Mouse (Mus musculus) myocyte (in vitro differentiated cells): ENCODE measurements at regions not wholly inside any gene's neighbourhood (a gene's known extent, or its start where the extent isn't known, plus 50 kb on each side); places are given as distances from the start of the nearest gene placed in this dataset.

Experiments used
- CEBPB ChIP-seq: IDR thresholded peaks from 2 replicates; pipeline ENCODE4 v1.6.1; 2011; ENCODE audit warnings: mild to moderate bottlenecking, moderate library complexity; ENCODE audit not compliant: poor library complexity, insufficient read depth, severe bottlenecking
- E2F4 ChIP-seq: IDR thresholded peaks from one replicate; pipeline ENCODE4 v1.6.1; 2011; ENCODE audit warnings: mild to moderate bottlenecking, control low read depth, moderate library complexity; ENCODE audit not compliant: insufficient read depth
- MYOD1 ChIP-seq, 3 experiments: IDR thresholded peaks; one replicate each; pipeline ENCODE4 v1.6.1; 2011; ENCODE audit warnings: control low read depth in 2 of 3, low read depth in 2 of 3, mild to moderate bottlenecking in 2 of 3, moderate library complexity in 1 of 3; ENCODE audit not compliant: insufficient read length in 2 of 3, control insufficient read depth in 1 of 3
- POLR2A ChIP-seq: IDR thresholded peaks from one replicate; pipeline ENCODE4 v1.6.1; 2011; ENCODE audit warnings: low read depth, mild to moderate bottlenecking, control low read depth, moderate library complexity; ENCODE audit not compliant: insufficient read length
- TCF12 ChIP-seq: IDR thresholded peaks from one replicate; pipeline ENCODE4 v1.6.1; 2011; ENCODE audit warnings: mild to moderate bottlenecking, control low read depth; ENCODE audit not compliant: poor library complexity, insufficient read depth, severe bottlenecking

GRCm38 (mm10) chr6:51206712-51207505, 225.6 kb upstream of the Nfe2l3 start:
- TF ChIP-seq TCF12 (no peak), CEBPB (no peak), POLR2A (no peak), E2F4 (no peak), MYOD1 (IDR thresholded peaks at IDR 0.05; ENCODE audit: control insufficient read depth in 1 of 3, insufficient read length in 2 of 3, low read depth in 2 of 3) (no peak)
